Mouse (Mus musculus) midbrain, embryonic 16.5 days (tissue): ENCODE measurements at regions not wholly inside any gene's neighbourhood (a gene's known extent, or its start where the extent isn't known, plus 50 kb on each side); places are given as distances from the start of the nearest gene placed in this dataset.
A peak's percentile ranks its signal among the peaks of the same experiment; 100 is the strongest.

Source experiments
- ATAC-seq: fragments of 200-750 bp; cut with Nextera tagmentation; 2 replicates; pipeline ENCODE4 v1.8.0; 2017; ENCODE audit warnings: moderate TSS enrichment
- H3K27ac ChIP-seq: fragments of 300-500 bp; sonication (generic); 2 replicates; pipeline ENCODE4 v1.5.1; 2014; ENCODE audit warnings: mild to moderate bottlenecking, low read length, mixed read lengths
- H3K27me3 ChIP-seq: fragments of 300-500 bp; sonication (generic); 2 replicates; pipeline ENCODE4 v1.6.1; 2014; ENCODE audit warnings: low read depth, low read length, mixed read lengths; ENCODE audit not compliant: control insufficient read depth, insufficient read depth
- H3K36me3 ChIP-seq: fragments of 300-500 bp; sonication (generic); 2 replicates; pipeline ENCODE4 v1.6.1; 2014; ENCODE audit warnings: mild to moderate bottlenecking, low read length, moderate library complexity, mixed read lengths; ENCODE audit not compliant: control insufficient read depth, insufficient read depth
- H3K4me1 ChIP-seq: fragments of 300-500 bp; sonication (generic); 2 replicates; pipeline ENCODE4 v1.6.1; 2014; ENCODE audit warnings: mild to moderate bottlenecking, low read length, mixed read lengths; ENCODE audit not compliant: control insufficient read depth, insufficient read depth
- H3K4me2 ChIP-seq: fragments of 300-500 bp; sonication (generic); 2 replicates; pipeline ENCODE4 v1.6.1; 2014; ENCODE audit warnings: mild to moderate bottlenecking, low read length, mixed read lengths
- H3K4me3 ChIP-seq: fragments of 300-500 bp; sonication (generic); 2 replicates; pipeline ENCODE4 v1.5.1; 2014; ENCODE audit warnings: low read depth, mild to moderate bottlenecking, low read length, moderate library complexity, mixed read lengths
- H3K9ac ChIP-seq: fragments of 300-500 bp; sonication (generic); 2 replicates; pipeline ENCODE4 v1.6.1; 2014; ENCODE audit warnings: low read depth, low read length, mixed read lengths
- H3K9me3 ChIP-seq: fragments of 300-500 bp; sonication (generic); replicated peaks from 2 replicates; pipeline ENCODE4 v1.6.1; 2014; ENCODE audit warnings: mild to moderate bottlenecking, low read length, mixed read lengths; ENCODE audit not compliant: control insufficient read depth, poor library complexity, severe bottlenecking
- WGBS: fragments of 180-500 bp; shearing (Covaris S2); extraction: QIAGEN DNeasy Blood & Tissue Kit; methylation state at CpG from one replicate; pipeline ENCODE4 v1.1.7; 2014; 5-methylcytosine and 5-hydroxymethylcytosine counted together

DNA sequence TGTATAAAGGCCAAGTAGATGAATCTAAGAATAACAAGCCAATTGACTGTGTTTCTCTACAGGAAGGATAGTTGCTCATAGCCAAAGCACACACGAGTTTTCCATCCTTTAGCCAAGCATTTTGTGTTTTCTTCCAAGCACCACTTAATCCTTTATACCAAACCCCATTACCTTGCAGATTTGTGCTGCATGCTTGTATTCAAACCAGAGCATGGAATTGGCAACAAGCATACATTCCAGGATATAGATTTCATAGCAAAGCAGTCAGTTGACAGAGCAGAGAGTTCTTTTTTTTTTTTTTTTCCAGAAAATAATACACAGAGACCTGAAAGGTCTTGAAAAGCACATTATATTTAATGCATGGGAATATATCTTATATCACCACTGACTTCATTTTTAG is 169.9 kb downstream of the Pom121l12 start:
- Histone ChIP-seq H3K27ac (no peak overlapping the region), H3K27me3 (no peaks in the 10 kb centered on the region), H3K9me3 (no peaks in the 10 kb centered on the region), H3K4me3 (no peak overlapping the region), H3K4me1 (no peaks in the 10 kb centered on the region), H3K36me3 (no peaks in the 10 kb centered on the region), H3K4me2 (no peak overlapping the region), H3K9ac (no peak overlapping the region)
- no peak for ATAC-seq
- 63% methylated on average over 1 of the region's 1 CpGs for WGBS

GRCm38 (mm10) chr11:14769448-14770357 is 170.6 kb downstream of the Pom121l12 start:
- Histone ChIP-seq H3K9ac (no peak overlapping the region), H3K27ac (no peak overlapping the region), H3K9me3 (no peaks in the 10 kb centered on the region), H3K27me3 (no peaks in the 10 kb centered on the region), H3K36me3 (no peaks in the 10 kb centered on the region), H3K4me3 (no peak overlapping the region), H3K4me1 (no peaks in the 10 kb centered on the region), H3K4me2 (0 out of 2 replicates have a peak overlapping the region, but pooled peaks have one; percentile 12)
- peak; percentile 51; the same call in 1 of the 2 replicates for ATAC-seq
- WGBS = 37% methylated on average over 9 of the region's 9 CpGs

GRCm38 (mm10) chr11:14798314-14798713 is 199.2 kb downstream of the Pom121l12 start:
- Histone ChIP-seq H3K4me3 (no peak overlapping the region), H3K4me2 (no peak overlapping the region), H3K36me3 (no peaks in the 10 kb centered on the region), H3K4me1 (no peaks in the 10 kb centered on the region), H3K27me3 (no peaks in the 10 kb centered on the region), H3K9ac (no peak overlapping the region), H3K27ac (no peak overlapping the region), H3K9me3 (no peaks in the 10 kb centered on the region)
- WGBS = 54% methylated on average over 1 of the region's 1 CpGs
- no peak for ATAC-seq

DNA sequence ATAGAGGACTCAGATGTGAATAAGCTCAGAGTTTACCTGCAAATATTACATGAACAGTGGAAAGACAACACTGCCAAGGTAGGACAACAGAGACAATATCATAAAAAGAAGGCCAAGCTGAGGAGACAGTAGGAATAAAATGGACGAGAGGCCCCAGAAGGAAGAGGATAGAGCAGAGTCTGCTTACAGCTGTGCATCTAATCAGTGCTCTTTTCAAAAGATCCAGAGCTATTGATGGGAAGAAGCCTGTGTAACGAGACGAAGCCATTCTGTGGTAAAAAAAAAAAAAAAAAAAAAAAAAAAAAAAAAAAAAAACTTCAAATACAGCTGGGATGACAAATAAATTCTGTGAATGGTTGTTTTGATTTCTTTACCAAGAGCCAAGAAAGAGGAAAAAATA is 200.2 kb downstream of the Pom121l12 start:
- H3K9ac ChIP-seq = no peak overlapping the region
- H3K4me3 ChIP-seq = no peak overlapping the region
- no peaks in the 10 kb centered on the region for H3K27me3 ChIP-seq
- no peak overlapping the region for H3K4me2 ChIP-seq
- H3K9me3 ChIP-seq = no peaks in the 10 kb centered on the region
- H3K36me3 ChIP-seq = no peaks in the 10 kb centered on the region
- WGBS = 38% methylated on average over 3 of the region's 3 CpGs
- ATAC-seq = no peak
- no peaks in the 10 kb centered on the region for H3K4me1 ChIP-seq
- H3K27ac ChIP-seq = no peak overlapping the region

DNA sequence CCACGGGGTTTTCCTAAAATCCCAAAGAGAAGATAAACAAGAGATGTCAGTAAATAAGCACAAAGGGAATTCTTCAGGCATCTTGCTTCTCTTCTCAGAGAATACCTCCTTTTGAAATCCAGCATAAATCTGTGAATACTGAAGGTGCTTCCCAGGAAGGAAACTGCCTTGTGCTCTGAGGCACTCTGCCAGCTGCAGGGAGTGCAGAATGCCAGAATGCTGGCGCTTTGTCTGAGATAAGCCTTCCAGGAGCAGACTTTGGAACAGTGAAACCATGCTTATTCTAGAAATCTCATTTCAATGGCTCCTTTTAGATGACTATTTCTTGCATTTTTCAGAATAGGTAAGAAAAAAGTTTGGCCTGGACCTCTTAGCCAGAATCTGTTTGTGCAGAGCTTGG is 219.9 kb downstream of the Pom121l12 start:
- ATAC-seq = no peak
- H3K27me3 ChIP-seq = no peaks in the 10 kb centered on the region
- H3K4me2 ChIP-seq = no peak overlapping the region
- H3K9ac ChIP-seq = no peak overlapping the region
- WGBS = 10% methylated on average over 2 of the region's 2 CpGs
- H3K4me1 ChIP-seq = no peaks in the 10 kb centered on the region
- H3K9me3 ChIP-seq = no peaks in the 10 kb centered on the region
- no peak overlapping the region for H3K27ac ChIP-seq
- H3K36me3 ChIP-seq = no peaks in the 10 kb centered on the region
- H3K4me3 ChIP-seq = no peak overlapping the region
